Mouse (Mus musculus): Measurements from ENCODE around the gene Nbea. TPM values are rescaled to one million over a fixed set of nuclear protein-coding genes. Genes with fewer than 3 reads are reported as not detected.

Gene Nbea
- polyA plus RNA-seq, 1 experiment from 2014 or later = 22.5 TPM

GRCm38 (mm10) chr3:55742654-55743053 is 440.8 kb downstream of the Nbea start:
- H3K27me3 ChIP-seq = no peaks in the 10 kb centered on the region
- H3K9me3 ChIP-seq = no peaks in the 10 kb centered on the region
- no peaks in the 10 kb centered on the region for H3K36me3 ChIP-seq
- H3K4me2 ChIP-seq = no peak overlapping the region
- H3K27ac ChIP-seq = no peak overlapping the region
- no peak overlapping the region for H3K9ac ChIP-seq (replicated peaks)
- no peak for ATAC-seq (ENCODE audit: insufficient number of reproducible peaks, insufficient read depth, low FRiP score, low TSS enrichment, low read depth)
- 79% methylated on average over 4 of the region's 4 CpGs for WGBS
- H3K4me1 ChIP-seq (replicated peaks) = peaks cover 4% of the 10 kb centered on the region; the same call in 1 of the 2 replicates
- H3K4me3 ChIP-seq (replicated peaks) = no peak overlapping the region

- ATAC-seq (ENCODE audit: insufficient number of reproducible peaks, insufficient read depth, low FRiP score, low TSS enrichment, low read depth) = no peak
- Histone ChIP-seq H3K4me2 (no peak overlapping the region), H3K4me3 (replicated peaks) (no peak overlapping the region), H3K4me1 (replicated peaks) (peaks cover 4% of the 10 kb centered on the region; the same call in 1 of the 2 replicates), H3K27ac (no peak overlapping the region), H3K9me3 (no peaks in the 10 kb centered on the region), H3K36me3 (no peaks in the 10 kb centered on the region), H3K27me3 (no peaks in the 10 kb centered on the region), H3K9ac (replicated peaks) (no peak overlapping the region)
- WGBS = 67% methylated on average over 5 of the region's 5 CpGs
These were observed 441.3 kb downstream of the Nbea start for GRCm38 (mm10) chr3:55742218-55742617.

GRCm38 (mm10) chr3:55741428-55741827 is 442.1 kb downstream of the Nbea start:
- Histone ChIP-seq H3K4me2 (no peak overlapping the region), H3K36me3 (no peaks in the 10 kb centered on the region), H3K4me3 (replicated peaks) (no peak overlapping the region), H3K4me1 (replicated peaks) (peaks cover 4% of the 10 kb centered on the region; the same call in 1 of the 2 replicates), H3K9me3 (no peaks in the 10 kb centered on the region), H3K9ac (replicated peaks) (no peak overlapping the region), H3K27me3 (no peaks in the 10 kb centered on the region), H3K27ac (no peak overlapping the region)
- ATAC-seq (ENCODE audit: insufficient number of reproducible peaks, insufficient read depth, low FRiP score, low TSS enrichment, low read depth) = no peak
- 55% methylated on average over 6 of the region's 6 CpGs for WGBS

GRCm38 (mm10) chr3:55733665-55734064 is 449.8 kb downstream of the Nbea start:
- Histone ChIP-seq H3K9ac (replicated peaks) (no peak overlapping the region), H3K36me3 (no peaks in the 10 kb centered on the region), H3K4me3 (replicated peaks) (no peak overlapping the region), H3K9me3 (no peaks in the 10 kb centered on the region), H3K4me2 (no peak overlapping the region), H3K27me3 (no peaks in the 10 kb centered on the region), H3K4me1 (replicated peaks) (0 out of 2 replicates have a peak, but pooled peaks cover 2% of the 10 kb centered on the region), H3K27ac (no peak overlapping the region)
- ATAC-seq (ENCODE audit: insufficient number of reproducible peaks, insufficient read depth, low FRiP score, low TSS enrichment, low read depth) = no peak
- WGBS = 79% methylated on average over 6 of the region's 6 CpGs

GRCm38 (mm10) chr3:55730549-55730948 is 453.0 kb downstream of the Nbea start:
- Histone ChIP-seq H3K4me1 (replicated peaks) (0 out of 2 replicates have a peak, but pooled peaks cover 2% of the 10 kb centered on the region), H3K9me3 (no peaks in the 10 kb centered on the region), H3K4me2 (no peak overlapping the region), H3K27ac (no peak overlapping the region), H3K36me3 (no peaks in the 10 kb centered on the region), H3K9ac (replicated peaks) (no peak overlapping the region), H3K4me3 (replicated peaks) (no peak overlapping the region), H3K27me3 (no peaks in the 10 kb centered on the region)
- WGBS = 81% methylated on average over 5 of the region's 5 CpGs
- no peak for ATAC-seq (ENCODE audit: insufficient number of reproducible peaks, insufficient read depth, low FRiP score, low TSS enrichment, low read depth)

GRCm38 (mm10) chr3:55730142-55730541 is 453.4 kb downstream of the Nbea start:
- H3K27me3 ChIP-seq = no peaks in the 10 kb centered on the region
- no peak overlapping the region for H3K9ac ChIP-seq (replicated peaks)
- 0 out of 2 replicates have a peak, but pooled peaks cover 2% of the 10 kb centered on the region for H3K4me1 ChIP-seq (replicated peaks)
- 64% methylated on average over 8 of the region's 8 CpGs for WGBS
- no peaks in the 10 kb centered on the region for H3K9me3 ChIP-seq
- no peak overlapping the region for H3K27ac ChIP-seq
- no peak overlapping the region for H3K4me3 ChIP-seq (replicated peaks)
- no peak overlapping the region for H3K4me2 ChIP-seq
- H3K36me3 ChIP-seq = no peaks in the 10 kb centered on the region
- no peak for ATAC-seq (ENCODE audit: insufficient number of reproducible peaks, insufficient read depth, low FRiP score, low TSS enrichment, low read depth)

GRCm38 (mm10) chr3:55714260-55714659 is 469.2 kb downstream of the Nbea start:
- no peak overlapping the region for H3K4me3 ChIP-seq (replicated peaks)
- no peak overlapping the region for H3K27ac ChIP-seq
- H3K9me3 ChIP-seq = no peaks in the 10 kb centered on the region
- no peak for ATAC-seq (ENCODE audit: insufficient number of reproducible peaks, insufficient read depth, low FRiP score, low TSS enrichment, low read depth)
- no peaks in the 10 kb centered on the region for H3K4me1 ChIP-seq (replicated peaks)
- 69% methylated on average over 6 of the region's 6 CpGs for WGBS
- no peak overlapping the region for H3K9ac ChIP-seq (replicated peaks)
- H3K36me3 ChIP-seq = peaks cover 21% of the 10 kb centered on the region; the same call in 1 of the 2 replicates
- no peaks in the 10 kb centered on the region for H3K27me3 ChIP-seq
- no peak overlapping the region for H3K4me2 ChIP-seq

- WGBS = 85% methylated on average over 3 of the region's 3 CpGs
- Histone ChIP-seq H3K4me2 (no peak overlapping the region), H3K27me3 (no peaks in the 10 kb centered on the region), H3K4me3 (replicated peaks) (no peak overlapping the region), H3K9me3 (no peaks in the 10 kb centered on the region), H3K36me3 (peaks cover 23% of the 10 kb centered on the region; the same call in 1 of the 2 replicates), H3K4me1 (replicated peaks) (no peaks in the 10 kb centered on the region), H3K27ac (no peak overlapping the region), H3K9ac (replicated peaks) (no peak overlapping the region)
- no peak for ATAC-seq (ENCODE audit: insufficient number of reproducible peaks, insufficient read depth, low FRiP score, low TSS enrichment, low read depth)
These were observed 469.6 kb downstream of the Nbea start for GRCm38 (mm10) chr3:55713856-55714255.

- ATAC-seq (ENCODE audit: insufficient number of reproducible peaks, insufficient read depth, low FRiP score, low TSS enrichment, low read depth) = no peak
- no peak overlapping the region for H3K9ac ChIP-seq (replicated peaks)
- H3K9me3 ChIP-seq = no peaks in the 10 kb centered on the region
- 93% methylated on average over 4 of the region's 4 CpGs for WGBS
- no peak overlapping the region for H3K4me2 ChIP-seq
- H3K27me3 ChIP-seq = no peaks in the 10 kb centered on the region
- peaks cover 16% of the 10 kb centered on the region; the same call in 1 of the 2 replicates for H3K36me3 ChIP-seq
- H3K27ac ChIP-seq = no peak overlapping the region
- H3K4me1 ChIP-seq (replicated peaks) = no peaks in the 10 kb centered on the region
- no peak overlapping the region for H3K4me3 ChIP-seq (replicated peaks)
These were observed 473.2 kb downstream of the Nbea start for GRCm38 (mm10) chr3:55710300-55710699.

- no peaks in the 10 kb centered on the region for H3K27me3 ChIP-seq
- H3K4me1 ChIP-seq (replicated peaks) = peaks cover 10% of the 10 kb centered on the region
- no peak overlapping the region for H3K9ac ChIP-seq (replicated peaks)
- no peaks in the 10 kb centered on the region for H3K9me3 ChIP-seq
- WGBS = 88% methylated on average over 6 of the region's 6 CpGs
- no peak overlapping the region for H3K4me2 ChIP-seq
- H3K36me3 ChIP-seq = peaks cover 5% of the 10 kb centered on the region; the same call in 1 of the 2 replicates
- H3K27ac ChIP-seq = no peak overlapping the region
- H3K4me3 ChIP-seq (replicated peaks) = no peak overlapping the region
- no peak for ATAC-seq (ENCODE audit: insufficient number of reproducible peaks, insufficient read depth, low FRiP score, low TSS enrichment, low read depth)
These were observed 481.9 kb downstream of the Nbea start for GRCm38 (mm10) chr3:55701632-55702031.

- no peaks in the 10 kb centered on the region for H3K27me3 ChIP-seq
- no peak overlapping the region for H3K27ac ChIP-seq
- H3K9ac ChIP-seq (replicated peaks) = no peak overlapping the region
- whole genome bisulfite sequencing = 90% methylated on average over 2 of the region's 2 CpGs
- H3K9me3 ChIP-seq = no peaks in the 10 kb centered on the region
- no peak overlapping the region for H3K4me3 ChIP-seq (replicated peaks)
- peaks cover 25% of the 10 kb centered on the region for H3K4me1 ChIP-seq (replicated peaks)
- no peaks in the 10 kb centered on the region for H3K36me3 ChIP-seq
- H3K4me2 ChIP-seq = no peak overlapping the region
- ATAC-seq (ENCODE audit: insufficient number of reproducible peaks, insufficient read depth, low FRiP score, low TSS enrichment, low read depth) = no peak
These were observed 486.3 kb downstream of the Nbea start for GRCm38 (mm10) chr3:55697174-55697573.

- WGBS = 68% methylated on average over 4 of the region's 4 CpGs
- peaks cover 28% of the 10 kb centered on the region for H3K4me1 ChIP-seq (replicated peaks)
- ATAC-seq (ENCODE audit: insufficient number of reproducible peaks, insufficient read depth, low FRiP score, low TSS enrichment, low read depth) = no peak
These were observed 490.4 kb downstream of the Nbea start for GRCm38 (mm10) chr3:55693073-55693472.

More at GRCm38 (mm10) chr3:55693073-55693472, 490.4 kb downstream of the Nbea start:
- no peaks in the 10 kb centered on the region for H3K9me3 ChIP-seq
- H3K4me2 ChIP-seq = no peak overlapping the region
- no peaks in the 10 kb centered on the region for H3K36me3 ChIP-seq
- no peak overlapping the region for H3K9ac ChIP-seq (replicated peaks)
- H3K27me3 ChIP-seq = no peaks in the 10 kb centered on the region
- H3K27ac ChIP-seq = no peak overlapping the region
- H3K4me3 ChIP-seq (replicated peaks) = no peak overlapping the region
